Mouse (Mus musculus): ENCODE measurements around the gene Erich4.
"Not testable (repeated sequence)": the region's sequence is repeated elsewhere in the genome, so short reads cannot be mapped to it uniquely, and the experiment has no call there.

Erich4 gene

GRCm38 (mm10) chr7:25576308-25576707 is 39.4 kb downstream of the Erich4 start:
- not testable (repeated sequence) for DNase-seq

- no peak for DNase-seq
Observed at GRCm38 (mm10) chr7:25575870-25576269, 39.8 kb downstream of the Erich4 start.

GRCm38 (mm10) chr7:25575105-25575504 is 40.6 kb downstream of the Erich4 start:
- DNase-seq, result no peak

- not testable (repeated sequence) for DNase-seq
Observed at GRCm38 (mm10) chr7:25573806-25574205, 41.9 kb downstream of the Erich4 start.

GRCm38 (mm10) chr7:25568721-25569120 is 47.0 kb downstream of the Erich4 start:
- DNase-seq, result no peak

Measured in liver (tissue).